Mouse (Mus musculus): ENCODE measurements around the gene Ubqln1.

GRCm38 (mm10) chr13:58163343-58163742 is 52.1 kb downstream of the Ubqln1 start:
- TF ChIP-seq POLR2A (IDR thresholded peaks at IDR 0.05; ENCODE audit: insufficient read depth, low read depth, low read length): no peak
- TF ChIP-seq CTCF (IDR thresholded peaks at IDR 0.05; ENCODE audit: insufficient read depth, low read depth, low read length): no peak

Measured in olfactory bulb, adult 2 months (tissue).